Mouse (Mus musculus) G1E (cell line): ENCODE measurements around the gene Hist2h3c1. TPM values are rescaled to one million over a fixed set of nuclear protein-coding genes. Genes with fewer than 3 reads are reported as not detected.

Source experiments
- ATAC-seq: 2 replicates; pipeline ENCODE4 v1.8.0; 2016; ENCODE audit warnings: mild to moderate bottlenecking; ENCODE audit not compliant: insufficient number of reproducible peaks, poor library complexity, low FRiP score, severe bottlenecking; ENCODE audit errors: extremely low read depth
- DNase-seq: peaks from one replicate; pipeline ENCODE4 v3.0.0; 2012; ENCODE audit warnings: low spot score
- H3K27me3 ChIP-seq: 2 replicates; pipeline ENCODE4 v1.6.1; 2012; ENCODE audit warnings: mild to moderate bottlenecking, low read length, inconsistent platforms; ENCODE audit not compliant: insufficient read depth
- H3K36me3 ChIP-seq: replicated peaks from 2 replicates; pipeline ENCODE3; 2012; ENCODE audit warnings: mild to moderate bottlenecking, inconsistent platforms
- H3K4me1 ChIP-seq: 2 replicates; pipeline ENCODE4 v1.6.1; 2012; ENCODE audit warnings: low read depth, low read length, inconsistent platforms, mixed read lengths; ENCODE audit not compliant: insufficient read depth
- H3K4me3 ChIP-seq: 2 replicates; pipeline ENCODE4 v1.5.1; 2012; ENCODE audit warnings: low read depth, mild to moderate bottlenecking, inconsistent platforms, low read length, moderate library complexity, mixed read lengths
- H3K9me3 ChIP-seq: replicated peaks from 2 replicates; pipeline ENCODE4 v1.6.1; 2012; ENCODE audit warnings: inconsistent platforms
- CTCF ChIP-seq: IDR thresholded peaks from 2 replicates; pipeline ENCODE4 v1.5.1; 2012; ENCODE audit warnings: low read depth, low read length, inconsistent platforms, mixed read lengths
- GATA1 ChIP-seq: IDR thresholded peaks from 2 replicates; pipeline ENCODE4 v1.6.1; 2012; ENCODE audit warnings: borderline replicate concordance, low read length, inconsistent platforms, mixed read lengths
- GATA2 ChIP-seq: IDR thresholded peaks from 2 replicates; pipeline ENCODE4 v1.6.1; 2012; ENCODE audit warnings: low read depth, low read length, inconsistent platforms, borderline replicate concordance
- POLR2AphosphoS5 ChIP-seq: IDR thresholded peaks from 2 replicates; pipeline ENCODE4 v1.6.1; 2012; ENCODE audit warnings: low read depth, low read length, inconsistent platforms; ENCODE audit not compliant: insufficient replicate concordance
- TAL1 ChIP-seq: conservative IDR thresholded peaks from 2 replicates; pipeline ENCODE4 v1.6.1; 2012; ENCODE audit warnings: low read depth, low read length, inconsistent platforms, mixed read lengths
- polyA plus RNA-seq: library from polyadenylated mRNA; stranded (reverse); fragments of >175 nt; gene quantifications from 2 replicates; pipeline ENCODE4 v1.2.3, GENCODE M21; 2012
- total RNA-seq, 2 experiments: library from RNA; stranded (forward) in 1 of 2; stranded (reverse) in 1 of 2; fragments of 200-1000 nt in 1 of 2; fragments of >200 nt in 1 of 2; fragmentation: Nextera tagmentation in 1 of 2; gene quantifications; 2 replicates each; pipeline ENCODE4 v1.2.3; 2014 to 2017

The Hist2h3c1 gene
- total and polyA plus RNA-seq, 3 experiments, result 9.1 to 42.6 TPM; not detected in 1

DNA sequence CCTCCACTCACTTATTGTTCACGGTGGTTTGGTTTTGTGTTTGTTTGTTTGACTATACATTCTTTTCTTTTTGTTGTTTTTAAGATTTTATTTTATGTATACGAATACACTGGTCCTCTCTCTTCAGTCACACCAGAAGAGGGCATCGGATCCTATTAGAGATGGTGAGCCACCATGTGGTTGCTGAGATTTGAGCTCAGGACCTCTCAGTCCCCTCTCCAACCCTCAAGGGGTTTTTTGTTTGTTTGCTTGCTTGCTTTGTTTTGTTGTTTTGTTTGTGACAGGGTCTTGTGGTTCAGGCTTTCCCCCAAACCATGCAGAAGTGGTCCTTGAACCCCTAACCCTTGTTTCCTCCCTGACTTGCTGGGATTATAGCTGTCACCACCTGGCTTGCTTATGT lies 15.1 kb downstream of the Hist2h3c1 start:
- Histone ChIP-seq H3K4me1 (peaks cover 58% of the 10 kb centered on the region), H3K27me3 (no peaks in the 10 kb centered on the region), H3K36me3 (no peaks in the 10 kb centered on the region), H3K9me3 (no peaks in the 10 kb centered on the region), H3K4me3 (peak overlapping the region; percentile 75; the same call in 1 of the 2 replicates)
- TF ChIP-seq GATA2 (no peak), CTCF (no peak), POLR2AphosphoS5 (no peak), TAL1 (no peak), GATA1 (no peak)
- no peak for ATAC-seq
- DNase-seq, result no peak

DNA sequence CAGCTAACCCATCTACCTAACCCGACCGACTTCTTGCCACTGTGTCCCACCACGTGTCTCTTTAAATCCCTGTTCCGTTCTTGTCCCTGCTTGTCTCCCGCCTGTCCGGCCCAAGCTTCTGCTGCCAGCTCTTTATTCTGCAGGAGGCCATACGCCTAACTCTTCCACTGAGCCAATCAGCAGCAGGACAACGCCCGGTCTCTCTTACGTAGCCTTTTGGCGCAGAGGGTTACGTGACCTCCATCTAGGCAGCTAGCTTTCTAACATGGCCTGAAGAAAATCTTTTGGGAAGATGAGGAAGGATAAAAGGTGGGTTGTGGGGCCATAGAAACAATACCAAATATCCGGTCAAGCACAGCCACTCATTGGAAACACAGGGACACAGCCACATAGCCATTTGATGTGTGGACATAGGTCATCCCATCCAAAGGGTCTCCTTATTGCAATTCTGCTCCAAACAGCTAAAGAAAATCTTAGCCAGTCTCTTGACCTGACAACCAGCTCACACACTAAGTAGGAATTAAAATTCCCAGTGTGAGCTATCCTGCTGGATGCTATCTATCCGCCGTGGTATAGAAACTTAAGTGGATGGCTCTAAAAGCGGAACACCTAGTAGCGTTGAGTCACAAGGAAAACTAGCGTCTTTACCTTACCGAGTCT lies 15.9 kb downstream of the Hist2h3c1 start:
- Histone ChIP-seq H3K27me3 (no peaks in the 10 kb centered on the region), H3K36me3 (no peaks in the 10 kb centered on the region), H3K9me3 (no peaks in the 10 kb centered on the region), H3K4me1 (peaks cover 58% of the 10 kb centered on the region), H3K4me3 (peak overlapping the region; percentile 75)
- DNase-seq (peak; percentile 54), ATAC-seq (peak; percentile 78)
- TF ChIP-seq POLR2AphosphoS5, result peak; percentile 92
- TF ChIP-seq GATA1, result no peak

DNA sequence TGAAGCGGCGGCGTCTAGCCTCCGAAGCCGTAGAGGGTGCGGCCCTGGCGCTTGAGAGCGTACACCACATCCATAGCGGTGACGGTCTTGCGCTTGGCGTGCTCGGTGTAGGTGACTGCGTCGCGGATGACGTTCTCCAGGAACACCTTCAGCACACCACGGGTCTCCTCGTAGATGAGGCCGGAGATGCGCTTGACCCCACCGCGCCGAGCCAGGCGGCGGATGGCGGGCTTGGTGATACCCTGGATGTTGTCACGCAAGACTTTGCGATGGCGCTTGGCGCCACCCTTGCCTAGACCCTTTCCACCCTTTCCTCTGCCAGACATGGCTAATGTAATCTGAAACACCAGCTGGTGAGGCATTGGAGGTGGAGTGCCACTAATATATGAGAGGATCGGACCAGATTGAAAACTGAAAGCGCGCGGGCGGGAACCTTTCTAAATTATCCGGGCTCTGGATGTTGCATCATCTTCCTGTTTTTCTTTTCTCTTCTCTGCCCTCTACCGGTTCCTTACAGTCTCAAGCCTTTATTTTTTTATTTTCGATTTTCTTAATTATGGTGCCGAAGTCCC lies 16.6 kb downstream of the Hist2h3c1 start, which contains the start of gene Hist2h4:
Gene Hist2h4 (minus strand): TSS at position 333 of the 572 bp plus-strand sequence.
- H3K4me3 ChIP-seq, result peak within 1 kb of the TSS; percentile 75
- no peaks in the 10 kb centered on the region for H3K36me3 ChIP-seq
- TF ChIP-seq CTCF (no peak), TAL1 (peak; percentile 48; the same call in 1 of the 2 replicates), POLR2AphosphoS5 (peak; percentile 95)
- H3K4me1 ChIP-seq, result peaks cover 62% of the 10 kb centered on the region
- no peaks in the 10 kb centered on the region for H3K27me3 ChIP-seq
- peak; percentile 59 for DNase-seq
- peak; percentile 67 for ATAC-seq
- H3K9me3 ChIP-seq, result no peaks in the 10 kb centered on the region

DNA sequence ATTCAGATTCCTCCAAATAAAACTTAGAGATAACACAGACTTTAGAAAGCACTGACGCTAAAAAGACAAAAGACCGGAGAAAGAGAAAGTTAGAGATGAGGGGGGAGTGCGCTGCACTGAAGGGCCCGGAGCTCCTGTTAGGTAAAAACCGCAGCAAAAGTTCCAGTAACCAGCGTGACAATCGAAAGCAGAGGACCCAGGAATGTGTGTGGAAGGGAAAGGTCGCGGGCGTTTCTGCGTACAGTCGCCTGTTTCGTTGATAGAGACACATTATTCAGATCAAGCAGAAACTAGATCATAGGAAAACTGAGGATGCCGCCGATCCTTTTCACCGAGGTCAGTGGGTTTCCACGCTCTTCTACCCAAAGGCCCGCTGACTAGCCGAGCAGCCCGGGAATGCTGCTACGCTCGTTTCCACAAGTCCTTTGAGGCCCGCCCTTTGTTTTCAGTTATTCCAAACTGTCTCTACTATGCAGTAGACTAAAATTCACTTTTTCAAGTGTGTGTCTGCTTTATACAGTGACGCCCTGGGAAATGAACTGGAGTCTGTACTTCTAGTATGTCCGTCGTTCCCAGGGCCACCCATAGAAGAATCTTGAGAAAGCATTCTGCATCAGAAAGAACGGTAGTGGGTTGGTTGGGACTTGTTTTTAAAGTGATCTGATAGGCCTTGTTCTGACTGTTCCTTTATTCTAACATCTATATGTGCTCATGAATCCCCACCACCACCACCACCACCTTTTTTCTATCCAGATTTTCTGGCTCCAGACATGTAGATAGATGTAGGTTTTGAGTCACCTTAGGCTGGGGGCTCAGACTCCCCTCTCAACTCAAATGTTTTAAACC lies 17.3 kb downstream of the Hist2h3c1 start:
- no peak for TF ChIP-seq POLR2AphosphoS5
- TF ChIP-seq GATA2, result no peak
- no peak for TF ChIP-seq CTCF
- TF ChIP-seq GATA1, result no peak
- no peak for TF ChIP-seq TAL1
- ATAC-seq, result no peak
- Histone ChIP-seq H3K9me3 (no peaks in the 10 kb centered on the region), H3K4me3 (peak overlapping the region; percentile 75), H3K36me3 (no peaks in the 10 kb centered on the region), H3K4me1 (peaks cover 62% of the 10 kb centered on the region), H3K27me3 (no peaks in the 10 kb centered on the region)
- DNase-seq, result no peak

DNA sequence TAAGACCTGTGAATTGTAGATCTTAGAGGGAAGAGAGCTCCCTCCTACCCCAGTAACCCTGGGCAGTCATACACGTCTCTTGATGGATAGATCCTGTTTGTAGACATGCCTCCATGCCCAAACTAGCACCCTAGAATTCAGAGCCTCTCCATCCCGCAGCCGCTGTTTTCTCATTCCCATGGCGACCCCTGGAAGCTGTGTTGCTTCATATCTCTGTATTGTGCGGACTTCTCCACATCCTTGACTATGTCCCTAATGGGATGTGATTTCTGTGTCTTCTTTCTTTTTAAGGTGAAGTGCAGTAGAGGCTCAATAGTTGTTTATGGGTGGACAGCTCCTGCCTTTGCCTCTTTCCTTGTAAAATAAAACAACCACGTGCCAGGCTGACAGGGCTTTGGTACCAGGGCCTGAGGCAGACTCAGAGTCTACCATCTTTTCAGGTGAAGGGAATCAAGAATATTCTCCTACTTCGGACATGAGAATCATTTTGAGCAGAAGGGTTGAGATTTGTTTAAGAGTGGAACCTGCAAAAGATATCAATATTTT lies 18.0 kb downstream of the Hist2h3c1 start:
- no peak for TF ChIP-seq GATA2
- TF ChIP-seq GATA1, result no peak
- TF ChIP-seq CTCF, result no peak
- no peak for TF ChIP-seq POLR2AphosphoS5
- TF ChIP-seq TAL1, result no peak
- H3K4me1 ChIP-seq, result peaks cover 58% of the 10 kb centered on the region
- H3K4me3 ChIP-seq, result peak overlapping the region; percentile 75; the same call in 1 of the 2 replicates
- no peak for ATAC-seq
- no peak for DNase-seq
- H3K36me3 ChIP-seq, result no peaks in the 10 kb centered on the region
- H3K9me3 ChIP-seq, result no peaks in the 10 kb centered on the region
- H3K27me3 ChIP-seq, result no peaks in the 10 kb centered on the region
